Mouse (Mus musculus) stomach, embryonic 15.5 days (tissue): Measurements from ENCODE around the gene Gm17581. TPM values are rescaled to one million over a fixed set of nuclear protein-coding genes. Genes with fewer than 3 reads are reported as not detected.

Experiments
- ATAC-seq: fragments of 200-750 bp; cut with Nextera tagmentation; 2 replicates; pipeline ENCODE4 v1.8.0; 2017; ENCODE audit warnings: low read depth, moderate number of reproducible peaks, moderate TSS enrichment; ENCODE audit not compliant: insufficient read depth, low FRiP score
- H3K27ac ChIP-seq: fragments of 300-500 bp; sonication (generic); 2 replicates; pipeline ENCODE4 v1.5.1; 2015; ENCODE audit warnings: mild to moderate bottlenecking, inconsistent platforms
- H3K27me3 ChIP-seq: fragments of 300-500 bp; sonication (generic); replicated peaks from 2 replicates; pipeline ENCODE4 v1.6.1; 2015; ENCODE audit warnings: inconsistent platforms
- H3K36me3 ChIP-seq: fragments of 300-500 bp; sonication (generic); 2 replicates; pipeline ENCODE4 v1.6.1; 2015; ENCODE audit warnings: inconsistent platforms
- H3K4me1 ChIP-seq: fragments of 300-500 bp; sonication (generic); 2 replicates; pipeline ENCODE4 v1.6.1; 2015; ENCODE audit warnings: inconsistent platforms
- H3K4me2 ChIP-seq: fragments of 300-500 bp; sonication (generic); 2 replicates; pipeline ENCODE4 v1.6.1; 2015; ENCODE audit warnings: mild to moderate bottlenecking, inconsistent platforms
- H3K4me3 ChIP-seq: fragments of 300-500 bp; sonication (generic); replicated peaks from 2 replicates; pipeline ENCODE4 v1.5.1; 2015; ENCODE audit warnings: inconsistent platforms
- H3K9ac ChIP-seq: fragments of 300-500 bp; sonication (generic); 2 replicates; pipeline ENCODE4 v1.6.1; 2015; ENCODE audit warnings: inconsistent platforms
- H3K9me3 ChIP-seq: fragments of 300-500 bp; sonication (generic); 2 replicates; pipeline ENCODE4 v1.6.1; 2016; ENCODE audit warnings: inconsistent platforms
- WGBS: fragments of 180-500 bp; shearing (Covaris S2); methylation state at CpG from one replicate; pipeline ENCODE4 v1.1.7; 2015; 5-methylcytosine and 5-hydroxymethylcytosine counted together
- polyA plus RNA-seq: library from polyadenylated mRNA; unstranded; fragments of >200 nt; fragmentation: Nextera tagmentation; extraction: Ambion mirVana; gene quantifications from 2 replicates; pipeline ENCODE4 v1.2.1, GENCODE M21; 2015

The Gm17581 gene
- polyA plus RNA-seq, 1 experiment from 2014 or later: not detected

DNA sequence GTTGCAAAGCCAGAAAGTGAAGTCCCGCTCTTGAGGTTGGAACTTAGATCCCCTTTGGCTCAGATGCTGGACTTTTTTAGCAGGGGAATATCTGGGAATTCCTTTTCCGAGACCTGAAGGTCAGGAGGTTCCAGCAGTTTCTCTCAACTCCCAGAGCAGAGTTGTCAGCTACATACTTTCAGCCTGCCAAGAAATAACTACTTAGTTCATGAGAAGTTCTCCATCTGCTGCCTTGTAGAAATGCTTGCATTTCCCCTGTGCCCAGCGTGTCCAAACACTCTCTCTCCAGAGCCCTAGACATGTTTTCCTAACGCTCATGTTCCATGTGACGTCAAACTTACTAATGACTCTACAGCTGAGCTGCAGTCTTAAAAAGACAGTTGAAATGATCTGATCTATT, 586 bp downstream of the Gm17581 start:
- Histone ChIP-seq H3K4me1 (no peaks in the 10 kb centered on the region), H3K4me3 (no peak overlapping the region), H3K9me3 (no peaks in the 10 kb centered on the region), H3K9ac (no peak overlapping the region), H3K27me3 (no peaks in the 10 kb centered on the region), H3K36me3 (no peaks in the 10 kb centered on the region), H3K4me2 (no peak overlapping the region), H3K27ac (peak overlapping the region; percentile 45)
- ATAC-seq: peak; percentile 43; the same call in 1 of the 2 replicates
- 43% methylated on average over 5 of the region's 5 CpGs for WGBS

DNA sequence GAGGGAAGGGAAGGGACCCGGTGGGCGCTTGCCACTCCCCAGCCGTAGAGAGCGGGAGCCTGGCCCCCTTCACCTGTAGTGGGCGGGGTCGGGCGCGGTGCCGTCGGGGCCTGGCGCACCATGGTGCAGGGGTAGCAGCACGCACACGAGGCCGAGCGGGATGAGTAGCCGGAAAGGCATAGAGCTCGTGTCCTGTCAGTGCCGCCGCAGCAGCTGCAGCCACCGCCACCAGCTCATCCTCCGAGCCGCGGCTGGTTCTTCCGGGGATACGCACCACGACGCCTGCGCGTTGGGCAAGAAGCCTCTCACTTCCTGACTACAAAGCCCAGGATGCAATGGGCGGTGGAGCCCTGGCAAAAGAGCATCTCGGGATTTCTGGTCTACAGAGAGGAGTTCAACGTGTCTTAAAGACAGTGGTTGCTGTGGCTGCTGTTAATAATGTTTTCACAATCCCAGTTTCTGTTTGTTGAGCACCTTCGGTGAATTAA, 6.5 kb downstream of the Gm17581 start, which contains the start of gene Edem2:
Edem2 (minus strand) TSS at position 318 of the 488 bp plus-strand sequence.
- Histone ChIP-seq H3K9me3 (no peaks in the 10 kb centered on the region), H3K9ac (peak within 1 kb of the TSS; percentile 76), H3K4me2 (peak within 1 kb of the TSS; percentile 89), H3K4me3 (peak within 1 kb of the TSS; percentile 93), H3K27me3 (no peaks in the 10 kb centered on the region), H3K27ac (peak within 1 kb of the TSS; percentile 68), H3K36me3 (no peaks in the 10 kb centered on the region), H3K4me1 (peaks cover 6% of the 10 kb centered on the region)
- under 1% methylated on average over 33 of the region's 33 CpGs for WGBS
- peak; percentile 88 for ATAC-seq

DNA sequence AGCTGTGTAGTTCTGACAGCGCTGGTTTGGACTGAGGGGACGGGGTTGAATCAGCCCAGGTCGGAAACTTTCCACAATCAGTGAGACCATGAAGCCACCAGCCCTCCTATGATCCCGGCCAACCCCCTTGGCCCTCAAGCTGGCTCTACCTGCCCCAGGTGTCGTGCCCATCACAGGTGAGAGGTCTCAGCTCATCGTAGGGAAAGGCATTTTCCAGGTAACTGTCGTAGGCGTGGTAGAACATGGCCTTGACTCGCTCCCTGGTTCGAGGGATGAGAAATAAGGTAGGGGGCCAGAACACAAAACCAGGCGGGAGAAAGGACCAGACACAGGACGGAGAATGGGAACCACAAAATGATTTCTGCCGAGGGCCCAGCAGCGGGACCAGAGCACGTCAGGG, 6.9 kb downstream of the Gm17581 start:
- H3K36me3 ChIP-seq: no peaks in the 10 kb centered on the region
- H3K27me3 ChIP-seq: no peaks in the 10 kb centered on the region
- peaks cover 6% of the 10 kb centered on the region for H3K4me1 ChIP-seq
- H3K27ac ChIP-seq: peak overlapping the region; percentile 68
- H3K4me3 ChIP-seq: peak overlapping the region; percentile 93
- peak overlapping the region; percentile 76 for H3K9ac ChIP-seq
- H3K9me3 ChIP-seq: no peaks in the 10 kb centered on the region
- 3% methylated on average over 15 of the region's 15 CpGs for WGBS
- H3K4me2 ChIP-seq: peak overlapping the region; percentile 89
- no peak; the same call in 1 of the 2 replicates for ATAC-seq

DNA sequence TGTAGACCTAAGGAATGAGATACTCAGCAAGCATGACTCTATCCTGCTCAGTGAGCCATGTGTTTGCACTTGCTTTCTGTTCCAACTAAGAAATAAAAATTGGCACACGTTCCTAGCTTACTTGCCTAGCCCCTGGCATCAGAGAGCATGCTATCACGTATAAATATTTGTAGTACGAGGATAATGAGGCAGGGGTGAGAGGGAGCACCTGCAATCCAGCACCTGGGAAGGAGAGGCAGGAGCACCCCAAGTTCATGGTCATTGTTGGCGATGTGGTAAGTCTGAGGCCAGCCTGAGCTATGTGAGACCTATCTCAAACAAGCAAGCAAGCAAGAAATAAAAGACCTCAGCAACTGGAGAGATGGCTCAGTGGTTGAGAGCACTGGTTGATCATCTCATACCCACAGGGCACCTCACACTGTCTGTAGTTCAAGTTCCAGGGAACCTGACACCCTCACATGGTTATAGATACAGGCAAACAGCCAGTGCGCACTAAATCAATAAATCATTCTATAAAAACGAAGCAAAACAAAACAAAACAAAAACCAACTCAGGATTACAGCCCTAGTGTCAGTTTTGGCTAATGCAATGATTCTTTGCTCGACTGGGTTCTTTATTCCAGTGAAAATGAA, 7.8 kb downstream of the Gm17581 start:
- no peak overlapping the region for H3K9ac ChIP-seq
- H3K4me3 ChIP-seq: peak overlapping the region; percentile 93

DNA sequence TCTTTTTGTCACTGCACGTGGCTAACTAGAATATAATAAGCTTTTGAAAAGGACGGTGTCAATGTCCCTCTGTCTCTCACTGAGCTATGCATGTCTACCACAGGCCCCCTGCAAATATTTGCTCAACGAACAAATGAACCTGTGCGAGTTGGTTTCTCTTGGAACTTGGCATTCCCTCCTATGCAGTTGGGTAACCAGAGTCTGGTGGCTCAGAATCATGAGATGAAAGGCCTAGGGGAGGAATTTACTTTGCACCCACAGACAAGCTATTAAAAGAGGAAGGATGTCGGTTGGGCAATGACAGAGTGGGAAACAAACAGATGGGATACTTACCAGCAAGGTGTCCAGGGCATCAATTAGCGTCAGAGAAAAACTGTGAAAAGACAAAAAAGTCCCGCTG, 9.4 kb downstream of the Gm17581 start:
- Histone ChIP-seq H3K4me1 (peaks cover 6% of the 10 kb centered on the region), H3K9me3 (no peaks in the 10 kb centered on the region), H3K9ac (no peak overlapping the region), H3K4me3 (no peak overlapping the region), H3K27me3 (no peaks in the 10 kb centered on the region), H3K27ac (peak overlapping the region; percentile 53; the same call in 1 of the 2 replicates), H3K36me3 (no peaks in the 10 kb centered on the region), H3K4me2 (no peak overlapping the region)
- 62% methylated on average over 7 of the region's 7 CpGs for WGBS
- no peak for ATAC-seq

More for the DNA sequence above, 7.8 kb downstream of the Gm17581 start:
- no peaks in the 10 kb centered on the region for H3K9me3 ChIP-seq
- peak; percentile 82 for ATAC-seq
- H3K27ac ChIP-seq: peak overlapping the region; percentile 68
- 52% methylated on average over 7 of the region's 7 CpGs for WGBS
- H3K4me2 ChIP-seq: peak overlapping the region; percentile 89
- H3K27me3 ChIP-seq: no peaks in the 10 kb centered on the region
- H3K4me1 ChIP-seq: peaks cover 6% of the 10 kb centered on the region
- H3K36me3 ChIP-seq: no peaks in the 10 kb centered on the region

DNA sequence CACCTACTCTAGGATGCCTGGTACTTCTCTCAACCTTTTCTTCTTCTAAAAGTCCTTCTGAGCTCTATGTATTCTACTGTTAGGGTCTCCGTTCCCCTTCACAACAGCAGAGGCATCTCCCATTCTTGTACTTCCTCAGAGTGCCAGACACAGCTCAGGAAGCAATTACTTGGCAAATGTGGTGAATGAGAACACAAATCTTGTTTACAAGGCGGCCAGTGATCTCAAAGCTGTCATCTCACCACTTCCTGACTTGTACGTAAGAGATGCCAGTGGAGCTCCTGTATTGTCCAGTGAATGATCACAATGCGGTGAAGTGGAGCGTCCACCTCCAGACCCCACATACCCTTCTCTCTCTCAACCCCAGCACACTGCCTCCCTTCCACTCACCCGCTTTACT, 11.1 kb downstream of the Gm17581 start:
- Histone ChIP-seq H3K27ac (no peak overlapping the region), H3K4me2 (no peak overlapping the region), H3K4me1 (peaks cover 6% of the 10 kb centered on the region), H3K27me3 (no peaks in the 10 kb centered on the region), H3K4me3 (no peak overlapping the region), H3K36me3 (no peaks in the 10 kb centered on the region), H3K9ac (no peak overlapping the region), H3K9me3 (no peaks in the 10 kb centered on the region)
- WGBS: 88% methylated on average over 6 of the region's 6 CpGs
- no peak for ATAC-seq

DNA sequence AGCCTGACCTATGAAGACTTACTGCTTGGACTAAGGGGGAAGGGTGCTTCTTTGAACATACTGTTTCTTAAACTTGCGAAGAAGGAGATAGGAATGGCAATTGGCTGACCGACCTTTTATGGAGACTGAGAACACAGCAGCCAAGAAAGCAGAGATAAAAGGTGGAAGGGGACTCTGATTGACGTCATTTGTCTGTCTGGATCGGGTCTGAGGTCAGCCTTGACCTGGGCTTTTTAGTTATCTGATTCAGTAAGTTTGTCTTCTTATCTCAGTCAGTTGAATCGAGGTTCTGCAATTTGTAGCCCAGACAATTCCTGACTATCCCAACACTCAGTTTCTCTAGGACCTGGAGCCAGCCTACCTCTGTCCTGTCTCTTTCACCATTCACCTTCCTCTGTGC, 11.6 kb downstream of the Gm17581 start:
- H3K4me3 ChIP-seq: no peak overlapping the region
- 59% methylated on average over 5 of the region's 5 CpGs for WGBS
- no peak overlapping the region for H3K9ac ChIP-seq
- peaks cover 6% of the 10 kb centered on the region for H3K4me1 ChIP-seq
- no peaks in the 10 kb centered on the region for H3K36me3 ChIP-seq
- no peak for ATAC-seq
- no peaks in the 10 kb centered on the region for H3K27me3 ChIP-seq
- H3K9me3 ChIP-seq: no peaks in the 10 kb centered on the region
- H3K27ac ChIP-seq: no peak overlapping the region
- H3K4me2 ChIP-seq: no peak overlapping the region

GRCm38 (mm10) chr2:155720585-155720984, 15.1 kb downstream of the Gm17581 start:
- Histone ChIP-seq H3K4me1 (no peaks in the 10 kb centered on the region), H3K9me3 (no peaks in the 10 kb centered on the region), H3K36me3 (peaks cover 2% of the 10 kb centered on the region; the same call in 1 of the 2 replicates), H3K9ac (no peak overlapping the region), H3K4me3 (no peak overlapping the region), H3K27ac (peak overlapping the region; percentile 38; the same call in 1 of the 2 replicates), H3K4me2 (no peak overlapping the region), H3K27me3 (no peaks in the 10 kb centered on the region)
- WGBS: 72% methylated on average over 5 of the region's 5 CpGs
- no peak for ATAC-seq

DNA sequence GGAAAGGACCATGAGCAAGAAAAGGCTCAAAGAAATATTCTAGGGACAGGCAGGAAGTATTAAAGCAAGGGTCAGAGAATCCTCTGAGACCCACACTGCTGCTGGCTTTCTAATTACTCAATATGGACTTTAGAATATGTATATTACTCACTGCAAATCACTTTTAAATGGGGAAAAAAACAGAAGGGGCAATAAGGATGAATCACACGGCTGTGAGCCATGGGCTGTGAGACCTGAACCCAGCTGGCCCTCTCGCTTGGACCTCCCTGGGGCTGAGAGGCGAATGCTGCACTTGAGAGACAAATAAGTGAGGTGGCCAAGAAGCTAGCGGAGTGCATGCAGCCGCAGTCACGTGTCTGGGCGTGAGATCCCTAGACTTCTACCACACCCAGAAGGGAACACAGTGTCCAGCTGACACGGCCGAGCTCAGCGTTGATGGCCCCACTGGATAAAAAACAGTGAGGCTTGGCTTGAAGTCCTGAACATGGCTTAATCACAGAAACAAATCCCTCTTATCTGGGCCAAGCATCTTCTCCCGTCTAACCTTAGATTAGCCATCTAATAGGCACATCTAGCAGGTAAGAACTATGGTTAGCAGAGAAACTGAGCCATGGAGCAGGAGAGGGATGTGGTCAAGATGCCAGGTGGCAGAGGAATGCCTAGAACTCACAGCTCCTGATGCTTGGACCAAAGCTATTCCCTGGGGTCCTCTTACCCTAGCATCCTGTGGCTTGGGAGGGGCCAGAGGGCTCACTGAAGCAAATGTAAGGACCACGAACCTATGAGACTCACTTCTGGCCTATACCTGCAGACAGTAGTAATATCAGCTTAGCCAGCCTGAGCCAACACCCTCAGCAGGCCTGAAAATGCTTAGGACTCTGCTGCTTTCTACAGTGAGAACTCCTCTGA, 18.3 kb downstream of the Gm17581 start:
- Histone ChIP-seq H3K27me3 (no peaks in the 10 kb centered on the region), H3K9ac (no peak overlapping the region), H3K4me2 (no peak overlapping the region), H3K4me1 (no peaks in the 10 kb centered on the region), H3K4me3 (no peak overlapping the region), H3K9me3 (no peaks in the 10 kb centered on the region), H3K27ac (no peak overlapping the region), H3K36me3 (peaks cover 17% of the 10 kb centered on the region; the same call in 1 of the 2 replicates)
- ATAC-seq: no peak
- WGBS: 81% methylated on average over 12 of the region's 12 CpGs

DNA sequence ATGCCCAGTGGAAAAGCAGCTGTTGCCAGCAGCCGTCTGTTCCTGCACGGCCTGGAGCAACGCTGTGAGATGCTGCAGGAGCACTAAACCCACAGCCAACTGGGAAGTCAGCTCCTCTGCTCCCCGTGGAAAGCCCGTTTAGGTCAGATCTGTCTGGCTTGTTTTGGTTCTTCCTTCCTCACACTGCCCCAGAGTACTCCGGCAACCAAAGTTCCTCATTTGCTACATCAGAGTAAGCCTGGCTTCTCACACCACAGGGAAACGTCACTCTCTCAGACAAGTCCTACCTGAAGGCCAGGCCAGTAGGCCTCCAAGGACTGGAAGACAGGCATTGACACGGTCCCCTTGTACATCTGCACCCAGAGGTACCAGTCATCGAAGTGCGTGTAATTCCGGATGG, 25.1 kb downstream of the Gm17581 start:
- Histone ChIP-seq H3K27ac (no peak overlapping the region), H3K9me3 (no peaks in the 10 kb centered on the region), H3K4me2 (no peak overlapping the region), H3K4me3 (no peak overlapping the region), H3K36me3 (peaks cover 30% of the 10 kb centered on the region; the same call in 1 of the 2 replicates), H3K4me1 (no peaks in the 10 kb centered on the region), H3K27me3 (no peaks in the 10 kb centered on the region), H3K9ac (no peak overlapping the region)
- ATAC-seq: no peak
- WGBS: 79% methylated on average over 11 of the region's 11 CpGs

DNA sequence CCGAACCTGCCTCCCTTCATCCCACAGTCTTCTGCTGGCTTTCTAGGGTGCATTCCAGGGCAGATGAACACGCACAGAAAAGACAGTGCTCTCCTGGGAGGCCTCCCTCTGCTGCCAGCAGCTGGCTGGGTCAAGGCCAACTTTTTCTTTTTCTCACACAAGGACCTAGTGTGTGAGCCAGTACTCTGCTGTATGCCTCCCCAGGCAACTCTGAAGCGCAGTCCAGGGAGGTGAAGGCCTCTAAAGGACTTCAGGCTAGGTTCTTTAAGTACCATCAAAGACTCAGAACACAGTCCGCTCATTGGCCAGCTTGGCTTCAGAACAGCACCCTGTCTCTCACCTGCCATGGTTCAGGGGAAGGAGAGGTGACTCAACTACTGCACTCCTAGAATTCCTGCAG, 28.4 kb downstream of the Gm17581 start:
- ATAC-seq: no peak
- H3K36me3 ChIP-seq: peaks cover 17% of the 10 kb centered on the region
- H3K9ac ChIP-seq: no peak overlapping the region
- no peaks in the 10 kb centered on the region for H3K9me3 ChIP-seq
- no peak overlapping the region for H3K4me3 ChIP-seq
- H3K4me2 ChIP-seq: no peak overlapping the region
- 75% methylated on average over 4 of the region's 4 CpGs for WGBS
- no peak overlapping the region for H3K27ac ChIP-seq
- H3K27me3 ChIP-seq: no peaks in the 10 kb centered on the region
- H3K4me1 ChIP-seq: 0 out of 2 replicates have a peak, but pooled peaks cover under 1% of the 10 kb centered on the region

GRCm38 (mm10) chr2:155703630-155704029, 32.0 kb downstream of the Gm17581 start:
- H3K36me3 ChIP-seq: peaks cover 13% of the 10 kb centered on the region; the same call in 1 of the 2 replicates
- 0 out of 2 replicates have a peak, but pooled peaks cover 3% of the 10 kb centered on the region for H3K4me1 ChIP-seq
- no peak overlapping the region for H3K4me2 ChIP-seq
- H3K9ac ChIP-seq: no peak overlapping the region
- no peaks in the 10 kb centered on the region for H3K9me3 ChIP-seq
- no peak overlapping the region for H3K4me3 ChIP-seq
- no peak overlapping the region for H3K27ac ChIP-seq
- 67% methylated on average over 4 of the region's 4 CpGs for WGBS
- ATAC-seq: no peak
- no peaks in the 10 kb centered on the region for H3K27me3 ChIP-seq
